Mouse (Mus musculus): ENCODE results near the gene Msgn1. TPM values are rescaled to one million over a fixed set of nuclear protein-coding genes. Genes with fewer than 3 reads are reported as not detected.

Msgn1 gene
- polyA plus RNA-seq, 1 experiment from 2014 or later: not detected

GRCm38 (mm10) chr12:11178486-11179154 lies 30.2 kb downstream of the Msgn1 start:
- Histone ChIP-seq H3K36me3 (ENCODE audit: control insufficient read depth, insufficient read depth, low read length) (no peaks in the 10 kb centered on the region), H3K4me3 (replicated peaks; ENCODE audit: low read depth, low read length) (no peak overlapping the region), H3K9ac (replicated peaks; ENCODE audit: low read length) (no peak overlapping the region), H3K4me1 (ENCODE audit: control insufficient read depth, insufficient read depth, low read length) (no peaks in the 10 kb centered on the region), H3K9me3 (ENCODE audit: control insufficient read depth, low read length) (no peaks in the 10 kb centered on the region), H3K27ac (replicated peaks; ENCODE audit: low read depth, low read length) (no peak overlapping the region), H3K27me3 (ENCODE audit: control insufficient read depth, insufficient read depth, low read length) (no peaks in the 10 kb centered on the region), H3K4me2 (ENCODE audit: low read length) (peak overlapping the region; percentile 18)
- ATAC-seq (ENCODE audit: low FRiP score, low TSS enrichment) (peak; percentile 92), DNase-seq (peak; percentile 97)
- WGBS: 32% methylated on average over 11 of the region's 11 CpGs

- H3K36me3 ChIP-seq (ENCODE audit: control insufficient read depth, insufficient read depth, low read length): no peaks in the 10 kb centered on the region
- no peak overlapping the region for H3K4me2 ChIP-seq (ENCODE audit: low read length)
- no peaks in the 10 kb centered on the region for H3K27me3 ChIP-seq (ENCODE audit: control insufficient read depth, insufficient read depth, low read length)
- DNase-seq (peak; percentile 9), ATAC-seq (ENCODE audit: low FRiP score, low TSS enrichment) (no peak)
- WGBS: 60% methylated on average over 5 of the region's 5 CpGs
- no peaks in the 10 kb centered on the region for H3K4me1 ChIP-seq (ENCODE audit: control insufficient read depth, insufficient read depth, low read length)
- H3K9ac ChIP-seq (replicated peaks; ENCODE audit: low read length): no peak overlapping the region
- no peak overlapping the region for H3K27ac ChIP-seq (replicated peaks; ENCODE audit: low read depth, low read length)
- H3K9me3 ChIP-seq (ENCODE audit: control insufficient read depth, low read length): no peaks in the 10 kb centered on the region
- H3K4me3 ChIP-seq (replicated peaks; ENCODE audit: low read depth, low read length): no peak overlapping the region
Observed at GRCm38 (mm10) chr12:11177408-11178394, 31.1 kb downstream of the Msgn1 start.

GRCm38 (mm10) chr12:11158670-11159069 lies 50.1 kb downstream of the Msgn1 start:
- no peaks in the 10 kb centered on the region for H3K4me1 ChIP-seq (ENCODE audit: control insufficient read depth, insufficient read depth, low read length)
- WGBS: 84% methylated on average over 3 of the region's 3 CpGs

More at GRCm38 (mm10) chr12:11158670-11159069, 50.1 kb downstream of the Msgn1 start:
- H3K27ac ChIP-seq (replicated peaks; ENCODE audit: low read depth, low read length): no peak overlapping the region
- no peak for DNase-seq
- H3K4me2 ChIP-seq (ENCODE audit: low read length): no peak overlapping the region
- no peaks in the 10 kb centered on the region for H3K27me3 ChIP-seq (ENCODE audit: control insufficient read depth, insufficient read depth, low read length)
- no peak overlapping the region for H3K4me3 ChIP-seq (replicated peaks; ENCODE audit: low read depth, low read length)
- no peak for ATAC-seq (ENCODE audit: low FRiP score, low TSS enrichment)
- no peak overlapping the region for H3K9ac ChIP-seq (replicated peaks; ENCODE audit: low read length)
- no peaks in the 10 kb centered on the region for H3K9me3 ChIP-seq (ENCODE audit: control insufficient read depth, low read length)
- no peaks in the 10 kb centered on the region for H3K36me3 ChIP-seq (ENCODE audit: control insufficient read depth, insufficient read depth, low read length)

Other genes with a start within 250 kb of the Msgn1 start
- gene Kcns3, start 57.9 kb downstream of the Msgn1 start, polyA plus RNA-seq (2014; fragmentation: Nextera tagmentation; extraction: Ambion mirVana): 0.18 and 0.46 TPM in 2 replicates
- gene Gen1, start 56.8 kb upstream of the Msgn1 start, polyA plus RNA-seq (2014; fragmentation: Nextera tagmentation; extraction: Ambion mirVana): 2.4 and 4.3 TPM in 2 replicates
- 91.7 and 99.8 TPM in 2 replicates for gene Smc6, start 56.9 kb upstream of the Msgn1 start, polyA plus RNA-seq (2014; fragmentation: Nextera tagmentation; extraction: Ambion mirVana)
- gene Vsnl1, start 227.6 kb upstream of the Msgn1 start, polyA plus RNA-seq (2014; fragmentation: Nextera tagmentation; extraction: Ambion mirVana): 55.8 and 61.9 TPM in 2 replicates
- 0.15 and 0.18 TPM in 2 replicates for gene Rad51ap2, start 247.1 kb upstream of the Msgn1 start, polyA plus RNA-seq (2014; fragmentation: Nextera tagmentation; extraction: Ambion mirVana)

All from midbrain, embryonic 14.5 days (tissue).